Mouse (Mus musculus): ENCODE results near the gene Caprin2.

Gene Caprin2

DNA sequence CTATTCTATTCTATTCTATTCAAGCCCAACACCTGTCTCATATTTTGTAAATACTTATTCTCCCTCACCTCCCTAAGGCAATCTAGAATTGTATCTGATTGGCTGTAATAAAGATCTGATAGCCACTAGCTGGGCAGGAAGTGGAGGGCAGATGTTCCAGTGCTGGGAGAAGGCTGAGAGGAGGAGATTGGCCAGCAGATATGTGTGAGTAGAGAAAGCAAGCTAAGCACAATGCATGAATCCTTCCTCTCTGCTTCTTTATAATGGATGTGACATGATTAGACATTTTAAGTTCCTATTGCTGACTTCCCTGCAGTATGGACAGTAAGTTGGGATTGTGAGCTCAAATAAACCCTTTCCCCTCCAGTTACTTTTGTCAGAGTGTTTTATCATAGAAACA, 57.6 kb downstream of the Caprin2 start:
- no peak for DNase-seq (ENCODE audit: low spot score in 2 of 2)

GRCm38 (mm10) chr6:148831728-148832121, 64.3 kb downstream of the Caprin2 start:
- no peak for DNase-seq (ENCODE audit: low spot score in 2 of 2)

DNA sequence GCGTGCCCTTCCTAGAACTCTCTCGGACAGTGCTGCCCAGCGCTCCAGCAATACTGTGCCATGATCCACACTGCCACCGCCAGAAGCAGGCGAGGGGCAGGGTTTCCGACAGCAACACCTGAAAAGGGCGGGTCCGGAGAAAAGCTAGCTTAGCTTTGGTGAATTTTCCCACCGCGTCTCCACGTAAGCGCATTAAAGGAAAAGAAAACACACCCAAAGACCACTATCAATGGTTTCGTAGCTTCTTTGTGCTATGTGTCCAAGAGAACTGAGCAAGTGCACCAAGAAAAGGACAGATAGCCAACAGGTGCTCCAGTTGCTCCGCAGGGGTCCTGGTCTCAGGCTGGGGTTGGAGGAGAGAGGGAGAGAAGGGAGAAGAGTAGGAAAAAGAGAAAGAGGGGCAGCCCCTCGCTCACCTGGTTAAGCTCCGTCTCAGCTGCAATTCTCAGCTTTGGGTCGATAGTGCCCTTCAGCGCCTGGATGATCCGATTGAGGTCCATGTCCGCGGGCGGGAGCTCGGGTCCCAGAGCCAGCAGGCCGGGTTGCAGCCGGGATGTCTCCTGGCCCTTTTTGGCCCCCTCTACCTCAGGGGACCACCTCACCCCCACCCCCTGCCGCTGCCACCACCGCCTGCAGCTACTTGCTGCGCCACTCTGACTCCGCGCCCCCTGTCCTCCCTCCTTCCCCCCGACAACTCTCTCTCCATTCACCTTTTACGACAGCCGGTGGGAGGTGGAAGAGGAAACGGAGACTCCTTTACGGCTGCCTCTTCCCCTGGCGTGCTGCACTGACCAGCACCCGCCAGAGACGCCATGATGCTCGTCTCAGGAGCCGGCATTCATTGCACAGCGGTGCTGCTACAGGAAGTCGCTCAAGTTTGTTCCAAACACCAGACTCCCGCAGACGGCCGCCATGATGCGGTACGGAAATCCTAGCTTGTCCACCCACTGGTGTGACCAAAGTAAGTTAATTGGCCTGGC, 65.0 kb downstream of the Caprin2 start, which contains the start of gene Ipo8:
Ipo8 (minus strand) TSS at position 720 of the 980 bp plus-strand sequence.
- peak; percentile 62 to 87 for DNase-seq (ENCODE audit: low spot score in 2 of 2)

DNA sequence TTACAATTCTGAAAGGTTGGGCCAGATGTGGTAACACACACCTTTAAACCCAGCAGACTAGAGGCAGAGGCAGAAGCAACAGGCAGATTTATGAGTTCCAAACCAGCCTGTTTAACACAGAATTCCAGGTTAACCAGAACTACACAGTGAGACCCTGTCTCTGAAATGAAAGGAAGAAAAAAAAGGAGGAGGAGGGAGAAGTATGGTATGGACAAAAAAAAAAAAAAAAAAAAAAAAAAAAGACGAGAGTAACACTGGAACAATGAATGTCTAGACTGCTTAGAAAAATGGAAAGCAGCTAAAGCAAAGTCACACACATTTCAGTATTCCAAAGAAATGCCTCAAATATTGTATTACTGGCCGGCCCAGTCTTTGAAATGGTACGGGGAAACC, 65.7 kb downstream of the Caprin2 start:
- no peak for DNase-seq (ENCODE audit: low spot score in 2 of 2)

DNA sequence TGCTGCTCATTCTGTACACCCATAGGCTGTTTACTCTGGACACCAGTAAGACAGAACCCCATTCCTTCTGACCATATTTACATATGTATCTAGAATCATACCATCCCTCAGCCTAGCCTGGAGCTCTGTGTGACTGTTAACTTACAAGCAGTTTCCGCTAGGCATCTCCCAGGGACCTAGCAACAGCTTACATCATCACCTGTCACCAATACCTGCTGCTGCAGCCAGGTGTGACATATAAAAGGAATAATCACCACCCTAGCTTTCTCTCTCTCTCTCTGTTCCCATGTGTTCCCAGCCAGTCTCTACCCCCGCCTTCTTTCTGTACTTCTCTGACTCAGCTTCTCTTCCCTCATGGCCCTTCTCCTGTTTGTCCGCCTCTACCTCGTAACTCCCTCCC, 69.9 kb downstream of the Caprin2 start:
- DNase-seq (ENCODE audit: low spot score in 2 of 2): no peak

GRCm38 (mm10) chr6:148818624-148819343, 77.3 kb downstream of the Caprin2 start:
- no peak for DNase-seq (ENCODE audit: low spot score in 2 of 2)

GRCm38 (mm10) chr6:148816751-148817150, 79.3 kb downstream of the Caprin2 start:
- DNase-seq (ENCODE audit: low spot score in 2 of 2): no peak

DNA sequence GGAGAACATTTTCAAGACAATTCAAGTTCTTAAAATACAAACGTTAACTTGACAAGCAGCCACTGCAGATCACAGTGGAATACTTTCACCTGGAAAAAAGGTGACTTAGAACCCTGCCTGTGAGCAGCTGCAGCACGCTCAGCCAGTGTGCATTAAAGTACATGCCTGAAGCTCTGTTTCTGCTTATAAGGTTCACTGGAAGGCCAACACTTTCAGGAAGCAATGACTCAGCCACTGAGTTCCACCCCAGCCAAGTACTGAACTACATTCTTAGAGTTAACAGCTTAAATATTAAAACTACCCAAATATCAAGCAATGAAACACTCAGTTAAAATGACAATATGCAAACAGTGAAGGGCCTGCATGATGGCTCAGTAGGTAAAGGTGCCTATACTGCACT, 84.9 kb downstream of the Caprin2 start:
- no peak for DNase-seq (ENCODE audit: low spot score in 2 of 2)

DNA sequence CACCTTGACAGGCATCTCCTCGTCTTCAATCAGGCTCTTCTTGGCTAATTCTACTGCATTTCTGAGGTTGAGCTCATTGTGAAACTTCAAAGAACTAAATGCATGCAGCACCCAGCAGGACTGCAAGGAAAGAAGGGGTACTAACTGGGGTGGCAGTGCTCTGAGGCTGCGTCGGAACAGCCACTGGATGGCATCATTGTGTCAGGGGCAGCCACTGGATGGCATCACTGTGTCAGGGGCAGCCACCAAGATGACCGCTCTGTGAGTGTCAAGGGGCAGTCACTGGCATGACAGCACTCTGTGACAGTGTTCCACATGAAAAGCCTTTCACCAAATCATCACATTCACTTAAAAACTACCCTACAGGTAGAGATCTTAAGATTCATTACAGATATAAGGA, 96.3 kb downstream of the Caprin2 start:
- no peak for DNase-seq (ENCODE audit: low spot score in 2 of 2)

- no peak for DNase-seq (ENCODE audit: low spot score in 2 of 2)
These were observed 100.9 kb downstream of the Caprin2 start for GRCm38 (mm10) chr6:148795145-148795544.
